Mouse (Mus musculus): ENCODE results near the gene Cntnap5a. TPM values are rescaled to one million over a fixed set of nuclear protein-coding genes. Genes with fewer than 3 reads are reported as not detected.

Gene Cntnap5a
- total and polyA plus RNA-seq, 2 experiments from 2014 or later, result 1.3 to 14.8 TPM

- Histone ChIP-seq H3K9ac (no peak overlapping the region), H3K9me3 (ENCODE audit: low read length) (no peaks in the 10 kb centered on the region), H3K4me1 (ENCODE audit: insufficient read depth) (no peaks in the 10 kb centered on the region), H3K4me3 (ENCODE audit: low read depth, low read length) (no peak overlapping the region), H3K4me2 (ENCODE audit: low read depth) (no peak overlapping the region), H3K27ac (ENCODE audit: low read depth, low read length) (no peak overlapping the region), H3K36me3 (ENCODE audit: insufficient read depth) (no peaks in the 10 kb centered on the region), H3K27me3 (ENCODE audit: insufficient read depth, low read length) (no peaks in the 10 kb centered on the region)
- DNase-seq (no peak), ATAC-seq (no peak)
- TF ChIP-seq CTCF (IDR thresholded peaks at IDR 0.05; ENCODE audit: low read depth), result no peak
These were observed 556.0 kb downstream of the Cntnap5a start for GRCm38 (mm10) chr1:116240538-116240937.

GRCm38 (mm10) chr1:116243856-116244255 is 559.3 kb downstream of the Cntnap5a start:
- Histone ChIP-seq H3K36me3 (ENCODE audit: insufficient read depth) (no peaks in the 10 kb centered on the region), H3K9me3 (ENCODE audit: low read length) (no peaks in the 10 kb centered on the region), H3K4me2 (ENCODE audit: low read depth) (no peak overlapping the region), H3K27ac (ENCODE audit: low read depth, low read length) (no peak overlapping the region), H3K9ac (no peak overlapping the region), H3K4me1 (ENCODE audit: insufficient read depth) (no peaks in the 10 kb centered on the region), H3K27me3 (ENCODE audit: insufficient read depth, low read length) (no peaks in the 10 kb centered on the region), H3K4me3 (ENCODE audit: low read depth, low read length) (no peak overlapping the region)
- 96% methylated on average over 2 of the region's 2 CpGs for WGBS
- DNase-seq (no peak), ATAC-seq (no peak)
- TF ChIP-seq CTCF (IDR thresholded peaks at IDR 0.05; ENCODE audit: low read depth), result no peak

DNA sequence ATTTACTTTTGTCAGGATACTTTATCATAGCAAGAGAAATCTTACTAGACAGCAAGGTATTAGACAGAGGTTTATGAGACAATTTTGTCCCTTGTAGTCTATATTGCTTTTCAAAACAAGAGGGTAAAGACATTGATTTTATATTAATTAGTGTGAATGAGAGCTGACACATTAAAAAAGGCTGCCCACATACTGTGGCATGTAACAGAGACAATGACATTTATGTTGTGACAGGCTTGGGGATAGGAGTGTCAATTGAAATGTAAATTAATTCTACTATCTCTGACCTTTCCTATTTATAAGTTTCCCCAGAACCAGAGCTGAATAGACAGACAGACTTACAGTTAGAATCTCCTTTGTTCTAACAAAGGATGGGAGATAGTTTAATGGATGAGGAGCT is 596.6 kb downstream of the Cntnap5a start:
- Histone ChIP-seq H3K4me3 (ENCODE audit: low read depth, low read length) (no peak overlapping the region), H3K9me3 (ENCODE audit: low read length) (no peaks in the 10 kb centered on the region), H3K27ac (ENCODE audit: low read depth, low read length) (no peak overlapping the region), H3K9ac (no peak overlapping the region), H3K4me1 (ENCODE audit: insufficient read depth) (no peaks in the 10 kb centered on the region), H3K4me2 (ENCODE audit: low read depth) (no peak overlapping the region), H3K36me3 (ENCODE audit: insufficient read depth) (no peaks in the 10 kb centered on the region), H3K27me3 (ENCODE audit: insufficient read depth, low read length) (no peaks in the 10 kb centered on the region)
- ATAC-seq (no peak), DNase-seq (no peak)
- TF ChIP-seq CTCF (IDR thresholded peaks at IDR 0.05; ENCODE audit: low read depth), result no peak

DNA sequence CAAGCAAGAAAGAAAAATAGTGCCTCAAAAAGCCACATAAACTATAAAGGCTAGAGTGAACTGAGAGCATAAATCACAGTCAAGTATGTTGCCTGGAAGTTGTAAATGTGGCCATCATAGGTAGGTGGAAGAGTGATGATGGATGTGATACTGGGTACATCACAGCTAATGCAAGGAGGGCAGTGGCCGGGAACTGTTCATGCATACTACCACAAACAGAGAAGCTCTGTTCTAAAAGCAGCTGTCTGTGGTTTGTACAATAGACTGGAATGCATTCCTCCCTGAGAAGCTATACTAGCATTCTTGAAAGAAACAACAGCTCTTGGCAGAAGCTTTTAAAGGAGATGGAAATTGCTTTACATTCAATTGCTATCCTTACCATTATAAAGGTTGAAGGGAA is 599.4 kb downstream of the Cntnap5a start:
- TF ChIP-seq CTCF (IDR thresholded peaks at IDR 0.05; ENCODE audit: low read depth), result no peak

DNA sequence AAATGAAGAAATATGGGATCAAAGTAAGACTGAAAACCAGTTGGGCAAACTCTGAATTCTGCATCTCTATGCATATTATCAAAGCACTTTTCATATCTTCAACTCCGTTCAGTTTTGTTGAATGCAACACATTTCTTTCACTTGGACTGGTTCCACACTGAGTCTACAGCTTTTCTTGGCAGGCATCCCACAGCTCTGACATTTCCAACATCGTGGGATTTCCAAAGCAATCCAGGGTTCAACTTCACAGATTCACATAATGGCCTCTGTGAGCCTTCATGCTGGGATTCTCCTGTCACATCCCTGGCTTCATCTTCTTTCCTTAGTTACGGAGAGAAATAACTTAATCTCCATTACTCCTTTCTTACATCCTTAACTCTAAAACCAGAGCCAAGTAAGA is 622.0 kb downstream of the Cntnap5a start:
- Histone ChIP-seq H3K36me3 (ENCODE audit: insufficient read depth) (no peaks in the 10 kb centered on the region), H3K4me1 (ENCODE audit: insufficient read depth) (no peaks in the 10 kb centered on the region), H3K4me2 (ENCODE audit: low read depth) (no peak overlapping the region), H3K27me3 (ENCODE audit: insufficient read depth, low read length) (no peaks in the 10 kb centered on the region), H3K4me3 (ENCODE audit: low read depth, low read length) (no peak overlapping the region), H3K9me3 (ENCODE audit: low read length) (no peaks in the 10 kb centered on the region), H3K9ac (no peak overlapping the region), H3K27ac (ENCODE audit: low read depth, low read length) (no peak overlapping the region)
- WGBS, result 31% methylated on average over 3 of the region's 3 CpGs
- no peak for TF ChIP-seq CTCF (IDR thresholded peaks at IDR 0.05; ENCODE audit: low read depth)
- peak; percentile 70 for DNase-seq
- peak; percentile 65 for ATAC-seq

More for the DNA sequence above, 599.4 kb downstream of the Cntnap5a start:
- Histone ChIP-seq H3K9ac (no peak overlapping the region), H3K27me3 (ENCODE audit: insufficient read depth, low read length) (no peaks in the 10 kb centered on the region), H3K4me2 (ENCODE audit: low read depth) (no peak overlapping the region), H3K36me3 (ENCODE audit: insufficient read depth) (no peaks in the 10 kb centered on the region), H3K4me1 (ENCODE audit: insufficient read depth) (no peaks in the 10 kb centered on the region), H3K9me3 (ENCODE audit: low read length) (no peaks in the 10 kb centered on the region), H3K27ac (ENCODE audit: low read depth, low read length) (no peak overlapping the region), H3K4me3 (ENCODE audit: low read depth, low read length) (no peak overlapping the region)
- WGBS, result 54% methylated on average over 1 of the region's 1 CpGs
- DNase-seq (no peak), ATAC-seq (no peak)

GRCm38 (mm10) chr1:116311512-116311911 is 627.0 kb downstream of the Cntnap5a start:
- no peak overlapping the region for H3K9ac ChIP-seq
- no peak overlapping the region for H3K27ac ChIP-seq (ENCODE audit: low read depth, low read length)
- no peak overlapping the region for H3K4me2 ChIP-seq (ENCODE audit: low read depth)
- no peaks in the 10 kb centered on the region for H3K27me3 ChIP-seq (ENCODE audit: insufficient read depth, low read length)
- DNase-seq (no peak), ATAC-seq (no peak)
- H3K36me3 ChIP-seq (ENCODE audit: insufficient read depth), result no peaks in the 10 kb centered on the region
- WGBS, result 67% methylated on average over 3 of the region's 3 CpGs
- H3K4me1 ChIP-seq (ENCODE audit: insufficient read depth), result no peaks in the 10 kb centered on the region
- no peaks in the 10 kb centered on the region for H3K9me3 ChIP-seq (ENCODE audit: low read length)
- H3K4me3 ChIP-seq (ENCODE audit: low read depth, low read length), result no peak overlapping the region
- no peak for TF ChIP-seq CTCF (IDR thresholded peaks at IDR 0.05; ENCODE audit: low read depth)

- no peak overlapping the region for H3K9ac ChIP-seq
- H3K27me3 ChIP-seq (ENCODE audit: insufficient read depth, low read length), result no peaks in the 10 kb centered on the region
- no peaks in the 10 kb centered on the region for H3K4me1 ChIP-seq (ENCODE audit: insufficient read depth)
- DNase-seq, result peak; percentile 26
- peak; percentile 54 for TF ChIP-seq CTCF (IDR thresholded peaks at IDR 0.05; ENCODE audit: low read depth)
- no peaks in the 10 kb centered on the region for H3K36me3 ChIP-seq (ENCODE audit: insufficient read depth)
- no peak overlapping the region for H3K4me2 ChIP-seq (ENCODE audit: low read depth)
- no peak overlapping the region for H3K27ac ChIP-seq (ENCODE audit: low read depth, low read length)
- no peak overlapping the region for H3K4me3 ChIP-seq (ENCODE audit: low read depth, low read length)
- no peak for ATAC-seq
- H3K9me3 ChIP-seq (ENCODE audit: low read length), result no peaks in the 10 kb centered on the region
These were observed 628.7 kb downstream of the Cntnap5a start for GRCm38 (mm10) chr1:116313269-116313668.

GRCm38 (mm10) chr1:116324505-116324904 is 639.9 kb downstream of the Cntnap5a start:
- Histone ChIP-seq H3K36me3 (ENCODE audit: insufficient read depth) (no peaks in the 10 kb centered on the region), H3K4me2 (ENCODE audit: low read depth) (no peak overlapping the region), H3K4me3 (ENCODE audit: low read depth, low read length) (no peak overlapping the region), H3K9ac (no peak overlapping the region), H3K27ac (ENCODE audit: low read depth, low read length) (no peak overlapping the region), H3K9me3 (ENCODE audit: low read length) (no peaks in the 10 kb centered on the region), H3K4me1 (ENCODE audit: insufficient read depth) (no peaks in the 10 kb centered on the region), H3K27me3 (ENCODE audit: insufficient read depth, low read length) (no peaks in the 10 kb centered on the region)
- DNase-seq (no peak), ATAC-seq (no peak)
- TF ChIP-seq CTCF (IDR thresholded peaks at IDR 0.05; ENCODE audit: low read depth), result no peak
